Mouse (Mus musculus) spleen, postnatal 36 days (tissue): Measurements from ENCODE around the gene Lhfpl2.
"Not testable (repeated sequence)": the region's sequence is repeated elsewhere in the genome, so short reads cannot be mapped to it uniquely, and the experiment has no call there.

Source experiments
- DNase-seq, 2 experiments: peaks; one replicate each; pipeline ENCODE4 v3.0.0; 2022; ENCODE audit warnings: low spot score in 2 of 2, mixed read lengths in 1 of 2

The Lhfpl2 gene

DNA sequence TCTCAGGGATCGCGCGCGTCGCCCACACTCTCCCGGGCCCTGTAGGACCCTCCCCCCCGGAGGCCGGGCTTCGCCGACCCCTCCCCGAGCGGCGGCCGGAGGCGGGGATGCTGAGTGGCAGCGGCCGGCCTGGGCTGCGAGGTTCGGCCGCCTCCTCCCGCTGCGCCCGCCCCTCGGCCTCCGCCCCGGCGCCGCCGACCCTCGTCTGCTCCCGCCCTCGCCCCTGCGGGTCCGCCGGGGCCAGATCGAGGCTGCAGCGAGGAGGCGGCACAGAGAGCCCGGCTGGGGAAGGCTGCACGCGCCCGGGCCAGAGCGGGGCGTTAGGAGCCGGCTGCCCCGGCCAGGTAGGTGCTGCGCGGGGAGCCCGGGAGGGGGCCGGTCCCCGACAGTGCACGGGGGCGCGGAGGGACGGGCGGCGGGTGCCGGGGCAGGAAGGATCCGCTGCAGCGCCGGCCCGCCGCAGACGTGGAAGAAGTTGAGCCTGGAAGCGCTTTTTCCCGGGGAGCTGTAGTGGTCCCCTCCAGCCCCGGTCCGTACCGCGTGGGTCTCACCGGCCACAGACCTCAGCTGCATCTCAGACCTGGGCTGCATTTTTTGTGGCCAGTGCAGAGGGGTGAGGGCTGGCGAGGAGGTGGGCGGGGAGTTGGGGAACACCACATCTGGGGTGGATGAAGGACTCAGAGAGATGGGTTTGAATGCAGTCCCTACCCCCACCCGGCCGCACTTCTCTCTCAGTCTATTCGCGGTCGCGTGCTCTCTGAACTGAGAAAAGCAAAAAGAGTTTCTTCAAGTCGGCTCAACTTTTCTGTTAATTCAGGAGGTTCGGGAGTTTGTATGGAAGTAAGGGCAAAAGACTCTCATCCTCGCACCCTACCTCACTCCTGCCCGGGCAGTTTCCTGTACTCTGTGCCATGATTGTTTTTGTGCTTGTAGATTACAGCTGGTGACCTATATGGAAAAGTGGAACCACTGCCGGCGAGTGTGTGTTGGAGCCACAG lies at the start of gene Lhfpl2:
Gene Lhfpl2, plus strand, starts transcription at position 234 of the 998 bp plus-strand sequence.
- no peak for DNase-seq

- no peak for DNase-seq
Observed at GRCm38 (mm10) chr13:94011996-94012575, 45.5 kb upstream of the Lhfpl2 start.

- DNase-seq = no peak
Observed at GRCm38 (mm10) chr13:94013986-94014385, 43.6 kb upstream of the Lhfpl2 start.

- not testable (repeated sequence) for DNase-seq
Observed at GRCm38 (mm10) chr13:94024575-94024974, 33.0 kb upstream of the Lhfpl2 start.

DNA sequence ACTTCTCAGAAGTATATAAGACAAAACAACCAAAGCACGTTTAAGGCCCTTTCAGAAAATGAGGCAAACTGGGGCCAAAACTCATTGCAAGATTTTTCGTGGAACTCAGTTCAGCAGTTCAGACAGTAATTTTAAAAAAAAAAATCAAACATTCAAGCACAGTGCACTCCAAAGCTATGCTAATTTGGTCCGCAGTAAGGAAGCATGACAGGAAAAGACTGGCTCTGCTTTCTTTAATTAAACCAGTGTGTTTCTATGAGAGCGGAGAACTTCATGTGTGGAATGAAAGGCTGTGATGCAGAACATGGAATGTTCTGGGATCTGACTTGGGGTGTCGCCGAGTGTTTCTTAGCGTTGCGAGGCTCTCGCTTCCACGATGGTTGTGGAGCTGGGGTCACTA lies 28.4 kb upstream of the Lhfpl2 start:
- no peak for DNase-seq

DNA sequence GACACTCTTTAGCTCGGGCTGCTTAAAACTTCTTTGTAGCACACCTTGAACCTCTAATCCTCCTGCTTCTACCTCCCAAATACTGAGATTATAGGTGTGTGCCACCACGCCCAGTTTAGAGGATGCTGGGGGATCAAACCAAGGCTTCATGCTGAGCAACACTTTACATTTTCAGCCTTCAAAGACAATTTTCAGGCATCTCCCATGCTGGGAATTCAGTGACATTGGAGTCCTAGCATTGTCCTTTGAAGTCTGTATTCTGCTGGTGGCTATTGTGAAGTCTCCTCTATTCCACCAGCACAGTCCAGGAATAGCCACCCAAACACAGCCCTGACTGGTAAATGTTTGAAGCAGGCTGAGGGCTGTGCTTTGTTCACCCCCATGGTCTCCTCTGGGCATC lies 27.0 kb upstream of the Lhfpl2 start:
- no peak for DNase-seq

GRCm38 (mm10) chr13:94037313-94038051 lies 20.1 kb upstream of the Lhfpl2 start:
- DNase-seq = no peak

- no peak for DNase-seq
Observed at GRCm38 (mm10) chr13:94038052-94038340, 19.6 kb upstream of the Lhfpl2 start.

GRCm38 (mm10) chr13:94050036-94050435 lies 7.6 kb upstream of the Lhfpl2 start:
- DNase-seq = no peak

- no peak for DNase-seq
Observed at GRCm38 (mm10) chr13:94050782-94051181, 6.8 kb upstream of the Lhfpl2 start.

- no peak for DNase-seq
Observed at GRCm38 (mm10) chr13:94057036-94057562, 497 bp upstream of the Lhfpl2 start.

- DNase-seq = no peak
Observed at GRCm38 (mm10) chr13:94058642-94059222, 1.1 kb downstream of the Lhfpl2 start.

DNA sequence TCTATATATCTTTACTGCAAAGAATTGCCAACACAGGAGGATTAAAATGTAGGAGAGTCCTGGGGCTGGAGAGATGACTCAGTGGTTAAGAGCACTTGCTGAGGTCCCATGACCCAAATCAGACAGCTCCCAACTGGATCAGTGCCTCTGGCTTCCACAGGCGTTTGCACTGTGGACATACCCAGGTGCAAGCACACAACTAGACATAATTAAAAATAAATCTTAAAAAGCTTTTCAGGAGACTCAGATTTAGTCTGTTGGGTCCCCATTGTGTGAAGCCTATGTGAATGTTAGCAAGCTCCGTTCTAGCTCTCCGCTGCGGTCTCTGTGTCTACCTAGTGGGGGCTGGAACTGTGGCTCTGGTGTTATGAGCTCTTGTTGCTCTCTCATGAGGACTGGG lies 1.8 kb downstream of the Lhfpl2 start:
- DNase-seq = no peak

DNA sequence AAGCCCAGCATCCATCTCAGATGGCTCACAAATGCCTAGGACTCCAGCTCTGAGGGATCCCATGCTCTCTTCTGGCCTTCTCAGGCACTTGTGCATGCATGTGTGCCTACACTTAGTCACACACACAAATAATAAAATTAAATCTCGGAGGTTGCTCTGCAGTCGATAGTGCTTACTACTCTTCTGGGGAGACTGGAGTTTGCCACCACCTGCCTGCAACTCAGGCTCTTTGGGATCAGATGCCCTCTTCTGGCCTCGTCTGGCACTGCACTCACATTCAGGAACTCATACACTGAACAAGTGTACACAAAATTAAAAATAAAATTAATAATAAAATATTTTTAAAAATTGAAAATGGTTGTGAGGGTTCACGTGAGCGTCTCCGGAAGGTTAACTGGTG lies 2.2 kb downstream of the Lhfpl2 start:
- no peak for DNase-seq

- DNase-seq = no peak
Observed at GRCm38 (mm10) chr13:94060461-94060860, 2.9 kb downstream of the Lhfpl2 start.

DNA sequence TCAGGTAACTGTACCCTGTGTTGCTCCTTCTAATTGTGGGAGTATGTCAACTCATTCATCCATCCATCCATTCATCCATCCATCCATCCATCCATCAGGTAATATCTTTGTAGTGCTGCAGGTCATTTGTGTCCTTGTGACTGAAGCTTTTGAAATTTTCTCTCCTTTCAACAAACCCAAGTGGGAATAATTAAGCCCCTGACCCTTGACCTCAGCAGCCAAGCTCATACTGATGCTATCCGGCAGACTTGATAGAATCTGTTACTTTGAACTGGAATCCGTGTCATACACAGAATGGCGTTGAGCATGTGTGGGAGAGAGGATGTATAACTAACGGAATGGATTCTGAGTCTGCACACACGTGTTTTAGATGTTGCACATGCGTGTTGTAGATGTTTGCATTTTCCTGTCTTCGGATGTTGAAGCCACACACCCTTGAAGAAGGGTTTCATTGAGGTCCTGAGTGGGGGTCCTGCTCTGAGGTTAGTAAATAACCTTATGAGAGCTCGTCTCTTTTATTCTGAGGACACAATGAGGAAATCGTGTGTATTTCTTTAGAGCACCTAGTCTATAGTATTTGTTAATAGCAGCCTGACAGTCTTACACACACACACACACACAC lies 3.8 kb downstream of the Lhfpl2 start:
- DNase-seq = no peak

GRCm38 (mm10) chr13:94062349-94063111 lies 4.9 kb downstream of the Lhfpl2 start:
- no peak for DNase-seq

DNA sequence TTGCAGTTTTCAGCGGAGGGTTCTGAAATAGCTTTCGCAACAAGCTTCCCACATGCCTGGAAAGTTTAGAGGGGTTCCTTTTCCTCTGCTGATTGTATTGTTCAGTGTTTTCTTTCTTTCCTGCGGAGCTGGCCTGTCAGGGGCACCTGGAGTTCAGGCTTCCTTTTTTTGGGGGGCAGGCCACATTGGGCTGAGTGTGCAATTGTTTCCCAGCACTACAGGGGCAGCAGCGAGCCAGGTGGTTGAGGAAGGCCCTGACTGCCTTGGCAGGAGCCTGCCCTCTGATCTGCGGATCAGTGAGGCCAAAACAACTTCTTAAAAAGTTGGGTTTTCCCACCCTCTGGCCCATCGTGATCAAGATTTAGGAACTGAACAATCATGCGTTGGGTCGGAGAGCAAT lies 5.6 kb downstream of the Lhfpl2 start:
- DNase-seq = no peak

DNA sequence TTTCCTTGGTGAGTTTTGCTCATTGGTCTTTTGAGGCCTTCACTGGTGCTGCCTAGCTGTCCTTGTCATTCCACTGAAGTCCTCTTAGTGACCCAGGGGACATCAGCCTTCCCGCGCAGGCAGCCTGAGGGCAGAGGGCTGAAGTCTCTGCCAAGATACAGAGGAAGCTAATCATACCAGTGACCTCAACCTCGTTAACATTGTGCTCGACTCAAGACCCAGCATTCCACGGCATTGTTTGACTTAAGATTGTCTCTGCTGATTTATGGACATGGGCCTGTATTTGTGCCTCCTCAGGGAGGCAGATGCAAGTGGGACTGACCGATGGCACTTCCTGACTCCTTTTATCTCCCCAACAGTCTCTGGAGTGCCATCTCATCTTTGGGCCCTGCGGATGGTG lies 7.0 kb downstream of the Lhfpl2 start:
- no peak for DNase-seq

DNA sequence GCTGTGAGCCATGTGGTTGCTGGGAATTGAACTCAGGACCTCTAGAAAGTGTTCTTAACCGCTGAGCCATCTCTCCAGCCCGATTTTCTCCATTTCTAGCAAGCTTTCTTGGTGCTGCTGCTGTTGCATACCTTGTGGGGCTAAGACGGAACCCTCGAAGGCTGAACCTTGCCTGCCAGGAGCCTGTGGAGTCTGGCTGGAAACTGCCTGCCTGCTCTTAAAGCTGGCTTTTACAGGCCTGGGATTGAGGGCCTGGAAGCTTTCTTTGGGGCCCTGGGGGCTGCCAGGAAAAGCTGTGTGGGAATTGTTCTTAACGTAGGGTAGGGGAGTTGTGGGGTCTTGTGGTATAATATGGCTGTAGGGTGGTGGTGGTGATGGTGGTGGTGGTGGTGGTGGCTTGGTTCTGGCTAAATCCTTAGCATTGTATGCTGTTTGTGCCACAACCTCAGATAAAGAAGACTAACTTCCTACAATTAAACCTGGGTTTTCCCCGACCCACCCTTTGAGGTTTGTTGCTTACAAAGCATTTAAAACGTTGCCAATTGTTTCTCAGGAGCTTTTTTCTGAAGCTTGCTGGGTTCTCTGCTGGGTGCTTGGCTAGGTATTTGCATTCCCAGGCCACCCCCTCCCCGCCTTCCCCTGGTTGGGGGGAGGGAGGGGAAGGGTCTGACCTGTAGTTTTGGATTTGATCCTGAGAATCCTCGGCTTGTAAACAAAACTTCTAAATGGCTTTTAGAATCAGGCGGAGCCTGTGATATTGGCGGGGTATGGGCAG lies 7.9 kb downstream of the Lhfpl2 start:
- no peak for DNase-seq
